Mouse (Mus musculus): ENCODE measurements around the gene Idnk. TPM values are rescaled to one million over a fixed set of nuclear protein-coding genes. Genes with fewer than 3 reads are reported as not detected.
"Not testable (repeated sequence)": the region's sequence is repeated elsewhere in the genome, so short reads cannot be mapped to it uniquely, and the experiment has no call there.

The Idnk gene
- total RNA-seq, 2 experiments from 2014 or later: 28.4 to 34.9 TPM

DNA sequence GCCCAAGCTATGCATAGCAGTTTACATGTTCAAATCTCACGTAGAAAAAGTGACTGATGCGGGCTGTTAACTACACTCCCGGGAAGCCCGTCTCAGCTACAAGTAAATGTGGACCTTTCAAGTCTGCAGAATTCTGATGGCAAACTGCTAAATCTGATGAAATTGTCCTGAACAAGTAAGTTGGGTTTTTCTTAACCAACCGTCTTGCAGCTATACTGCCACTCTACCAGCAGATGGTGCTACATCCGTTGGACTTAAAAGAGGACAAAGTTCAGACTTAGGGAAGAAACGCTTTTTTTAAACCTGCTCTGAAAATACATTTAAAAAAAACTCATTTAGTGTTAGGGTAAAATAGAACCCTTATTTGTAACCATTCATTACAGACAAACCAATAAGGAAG, 31.3 kb upstream of the Idnk start:
- TF ChIP-seq CTCF (conservative IDR thresholded peaks at IDR 0.05): peak; percentile 98
- Histone ChIP-seq H3K27ac (0 out of 2 replicates have a peak overlapping the region, but pooled peaks have one; percentile 39), H3K4me3 (peak overlapping the region; percentile 93)
- DNase-seq (ENCODE audit: low spot score in 2 of 2): peak in 1 of 2 experiments; percentile 18

DNA sequence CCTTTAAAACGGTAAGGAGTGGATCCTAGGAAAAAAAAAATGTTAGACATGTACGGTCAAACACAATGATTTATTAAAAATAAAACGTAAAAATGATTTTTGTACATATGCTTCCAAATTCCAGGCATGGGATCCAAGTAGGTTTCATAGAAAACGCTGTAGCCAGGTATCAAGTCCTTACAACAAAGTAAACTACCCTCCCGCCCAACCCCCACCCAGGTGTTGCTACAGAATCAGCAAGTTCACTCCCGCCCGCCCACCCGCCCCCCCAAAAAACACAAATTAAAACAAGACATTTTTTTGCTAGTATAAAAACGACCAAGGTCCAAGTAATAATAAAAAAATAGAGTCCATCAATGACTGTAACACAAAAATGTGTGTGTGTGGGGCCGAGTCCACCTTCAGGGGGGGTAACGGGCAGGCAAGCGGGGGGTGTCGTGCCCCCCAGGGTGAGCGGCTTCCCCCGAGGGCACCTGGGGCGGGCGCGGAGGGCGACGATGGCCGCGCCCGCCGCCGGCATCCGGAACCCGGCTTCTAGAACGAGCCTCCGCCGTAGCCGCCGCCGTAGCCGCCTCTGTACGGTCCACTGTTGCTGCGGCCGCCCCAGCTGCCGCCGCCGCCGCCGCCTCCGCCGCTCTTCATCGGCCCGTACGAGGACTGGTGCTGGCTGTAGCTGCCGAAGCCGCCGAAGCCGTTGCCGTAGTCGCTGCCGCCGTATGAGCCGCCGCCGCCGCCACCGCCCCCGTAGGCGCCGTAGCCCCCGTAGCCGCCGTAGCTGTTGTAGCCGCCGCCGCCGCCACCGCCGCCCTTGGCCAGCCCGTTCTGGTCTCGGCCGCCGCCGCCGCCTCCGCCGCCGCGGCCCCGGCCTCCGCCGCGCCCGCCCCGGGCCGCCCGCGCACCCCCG, 30.3 kb upstream of the Idnk start:
- peak overlapping the region; percentile 100 for H3K27ac ChIP-seq
- no peak for TF ChIP-seq CTCF (conservative IDR thresholded peaks at IDR 0.05)
- DNase-seq (ENCODE audit: low spot score in 2 of 2): peak in 1 of 2 experiments; percentile 30

DNA sequence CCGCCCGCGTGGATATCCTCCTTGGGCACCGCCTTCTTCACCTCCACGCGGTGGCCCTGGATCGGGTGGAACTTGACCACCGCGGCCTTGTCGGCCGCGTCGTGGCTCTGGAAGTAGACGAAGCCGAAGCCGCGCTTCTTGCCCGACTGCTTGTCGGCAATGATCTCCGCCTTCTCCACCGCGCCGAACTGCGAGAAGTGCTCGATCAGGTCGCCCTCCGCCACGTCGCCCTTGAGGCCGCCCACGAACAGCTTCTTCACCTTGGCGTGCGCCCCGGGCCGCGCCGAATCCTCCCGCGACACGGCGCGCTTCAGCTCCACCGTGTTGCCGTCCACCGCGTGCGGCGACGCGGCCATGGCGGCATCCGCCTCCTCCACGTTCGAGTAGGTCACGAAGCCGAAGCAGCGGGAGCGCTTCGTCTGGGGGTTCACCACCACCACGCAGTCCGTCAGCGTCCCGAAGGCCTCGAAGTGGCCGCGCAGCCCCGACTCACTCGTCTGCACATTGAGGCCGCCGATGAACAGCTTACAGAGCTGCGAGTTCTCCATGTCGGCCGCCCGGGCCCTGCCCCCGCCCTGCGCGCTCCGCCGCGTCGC, 29.6 kb upstream of the Idnk start:
- DNase-seq (ENCODE audit: low spot score in 2 of 2): peak in 1 of 2 experiments; percentile 45

More for the DNA sequence above, 30.3 kb upstream of the Idnk start:
- H3K4me3 ChIP-seq: peak overlapping the region; percentile 93

GRCm38 (mm10) chr13:58128396-58128767, 29.1 kb upstream of the Idnk start, which contains the start of gene Hnrnpa0:
TSS of gene Hnrnpa0 (minus strand) at chr13:58128556.
- peak; percentile 91 to 96 for DNase-seq (ENCODE audit: low spot score in 2 of 2)
- peak within 1 kb of the TSS; percentile 93 for H3K4me3 ChIP-seq
- no peak for TF ChIP-seq CTCF (conservative IDR thresholded peaks at IDR 0.05)
- H3K27ac ChIP-seq: peak within 1 kb of the TSS; percentile 100

More for the DNA sequence above, 29.6 kb upstream of the Idnk start:
- H3K4me3 ChIP-seq: peak overlapping the region; percentile 93
- no peak for TF ChIP-seq CTCF (conservative IDR thresholded peaks at IDR 0.05)
- peak overlapping the region; percentile 100 for H3K27ac ChIP-seq

DNA sequence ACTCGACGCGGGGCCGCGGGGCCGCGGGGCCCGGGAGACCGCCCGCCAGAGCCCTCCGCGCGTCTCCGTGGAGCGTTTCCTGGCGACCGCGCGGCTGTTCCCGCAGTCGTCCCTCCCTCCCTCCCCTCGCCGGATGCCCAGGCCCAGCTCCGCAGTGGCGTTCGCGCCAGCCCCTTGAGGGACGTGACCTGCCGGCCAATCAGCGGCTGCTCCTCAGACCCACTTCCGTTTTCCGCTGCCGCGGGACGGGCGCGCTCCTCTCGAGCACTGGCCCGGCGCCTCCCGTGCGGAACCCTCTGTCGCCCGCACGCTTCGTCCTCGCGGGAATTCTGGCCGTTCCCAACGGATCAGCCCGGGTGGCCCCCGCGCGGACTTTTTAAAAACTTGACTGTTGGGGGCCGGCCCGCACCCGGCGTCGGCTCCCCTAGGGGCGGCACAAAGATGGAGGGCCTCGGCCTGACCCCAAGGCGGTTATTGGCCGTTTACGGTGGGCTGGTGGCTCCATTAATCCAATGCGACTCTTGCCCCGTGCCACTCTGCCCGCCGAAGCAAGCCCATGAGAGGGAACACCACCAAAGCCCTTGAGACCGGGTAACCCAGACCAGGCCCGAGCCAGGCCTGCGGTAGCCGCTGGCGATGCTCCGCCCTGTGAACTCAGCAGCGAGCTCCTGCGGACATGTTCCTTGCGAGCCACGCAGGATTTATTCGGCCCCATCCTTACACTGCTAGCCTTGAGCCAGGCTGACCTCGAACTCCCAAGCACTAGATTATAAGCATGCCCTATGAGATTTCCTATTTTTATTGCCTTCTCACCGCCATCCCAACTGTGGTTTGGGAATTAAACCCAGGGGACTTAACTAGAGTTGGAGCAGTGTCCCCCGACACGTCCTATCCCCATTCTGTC, 28.4 kb upstream of the Idnk start:
- peak; percentile 94 to 95 for DNase-seq (ENCODE audit: low spot score in 2 of 2)
- peak overlapping the region; percentile 93 for H3K4me3 ChIP-seq
- H3K27ac ChIP-seq: peak overlapping the region; percentile 100
- no peak; the same call in 1 of the 2 replicates for TF ChIP-seq CTCF (conservative IDR thresholded peaks at IDR 0.05)

DNA sequence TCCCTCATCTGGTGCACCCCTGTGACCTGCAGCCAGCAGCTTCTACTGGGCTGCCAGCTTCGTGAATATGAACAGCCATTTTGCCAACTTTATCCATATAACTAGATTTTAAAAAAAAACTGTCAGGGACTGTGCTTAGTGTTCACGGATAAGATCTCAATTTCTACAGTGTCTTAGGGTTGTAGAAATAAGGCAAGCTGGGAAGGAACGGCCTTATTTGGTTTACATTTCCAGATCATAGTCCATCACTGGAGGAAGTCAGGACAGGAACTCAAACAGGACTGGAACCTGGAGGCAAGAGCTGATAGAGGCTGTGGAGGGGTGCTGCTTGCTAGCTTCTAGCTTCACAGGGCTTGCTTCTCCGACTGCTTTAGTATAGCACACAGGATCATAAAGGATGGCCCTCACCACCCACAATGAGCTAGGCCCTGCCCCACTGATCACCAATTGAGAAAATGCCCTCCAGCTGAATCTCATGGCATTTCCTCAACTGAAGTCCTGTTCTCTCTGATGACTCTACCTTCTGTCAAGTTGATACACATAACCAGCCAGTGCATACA, 27.7 kb upstream of the Idnk start:
- no peak for TF ChIP-seq CTCF (conservative IDR thresholded peaks at IDR 0.05)
- H3K4me3 ChIP-seq: peak overlapping the region; percentile 93
- peak overlapping the region; percentile 100 for H3K27ac ChIP-seq
- DNase-seq (ENCODE audit: low spot score in 2 of 2): no peak

DNA sequence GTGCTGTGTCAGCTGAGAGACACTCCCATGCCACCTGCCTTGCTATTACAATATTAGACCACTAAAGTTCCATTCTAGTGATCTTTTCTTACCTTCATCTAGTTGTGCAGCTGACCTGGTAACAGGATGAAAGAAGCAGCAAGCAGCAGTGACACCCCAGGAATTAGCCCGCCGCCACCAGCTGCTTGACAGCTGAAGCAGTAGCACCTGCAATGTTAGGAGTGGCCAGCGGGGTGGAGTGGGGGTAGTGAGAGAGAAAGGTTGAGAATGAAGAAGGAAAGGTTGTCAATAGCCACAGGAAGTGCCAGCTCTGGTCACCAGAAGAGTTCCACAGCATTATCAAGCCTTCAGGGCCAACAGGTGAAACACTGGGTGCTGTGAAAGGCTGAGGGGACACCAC, 25.8 kb upstream of the Idnk start:
- TF ChIP-seq CTCF (conservative IDR thresholded peaks at IDR 0.05): no peak
- DNase-seq (ENCODE audit: low spot score in 2 of 2): no peak
- H3K4me3 ChIP-seq: no peak overlapping the region
- H3K27ac ChIP-seq: no peak overlapping the region

DNA sequence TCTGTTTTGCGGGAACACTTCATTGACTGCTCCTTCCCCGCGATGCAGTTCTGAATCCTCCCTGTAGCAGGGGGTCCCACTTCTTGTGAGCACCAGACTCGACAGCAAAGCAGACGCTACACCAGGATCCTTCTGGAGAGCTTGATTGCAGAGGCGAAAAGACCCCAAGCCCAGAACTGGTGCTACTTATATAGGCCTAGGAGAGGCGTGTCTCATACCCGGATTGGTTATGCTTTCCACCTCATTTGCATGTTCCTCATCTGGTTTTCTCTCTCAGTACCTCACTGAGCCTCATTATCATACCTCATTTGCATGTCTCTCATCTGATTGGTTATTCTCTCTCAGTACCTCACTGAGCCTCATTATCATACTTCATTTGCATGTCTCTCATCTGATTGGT, 10.8 kb upstream of the Idnk start:
- not testable (repeated sequence) for DNase-seq (ENCODE audit: low spot score in 2 of 2); H3K4me3 ChIP-seq; H3K27ac ChIP-seq

- DNase-seq (ENCODE audit: low spot score in 2 of 2): no peak
- H3K4me3 ChIP-seq: no peak overlapping the region
- TF ChIP-seq CTCF (conservative IDR thresholded peaks at IDR 0.05): peak; percentile 12; the same call in 1 of the 2 replicates
- no peak overlapping the region for H3K27ac ChIP-seq
Observed at GRCm38 (mm10) chr13:58147760-58148159, 9.7 kb upstream of the Idnk start.

DNA sequence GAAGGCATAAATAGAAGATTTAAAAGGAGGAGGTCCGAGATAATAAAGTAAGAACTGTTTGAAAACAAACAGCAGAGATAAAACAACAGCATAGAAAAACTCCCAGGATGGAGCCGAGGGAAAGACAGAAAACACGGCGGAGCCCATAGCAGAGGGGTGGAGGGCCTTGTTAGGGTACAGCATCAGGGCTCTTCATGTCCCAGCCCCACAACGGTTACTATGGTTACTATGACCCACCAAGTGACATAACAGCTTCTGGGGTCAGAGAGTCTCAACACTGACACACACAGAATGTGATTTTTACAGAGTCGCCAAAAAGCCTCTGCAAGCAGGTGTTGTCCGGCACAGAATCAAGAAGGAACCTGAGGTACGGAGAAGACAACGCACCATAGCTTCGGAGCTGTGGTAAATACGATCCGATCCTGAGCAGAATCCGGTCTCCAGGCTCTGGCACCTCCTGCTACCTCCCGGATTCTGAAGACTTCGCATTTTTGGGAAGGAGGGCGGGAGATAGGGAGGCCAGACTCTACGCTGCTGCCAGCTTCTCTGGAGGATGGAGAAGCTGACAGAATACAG, 9.1 kb upstream of the Idnk start:
- DNase-seq (ENCODE audit: low spot score in 2 of 2): no peak
- Histone ChIP-seq H3K27ac (no peak overlapping the region; the same call in 1 of the 2 replicates), H3K4me3 (peak overlapping the region; percentile 47)
- no peak for TF ChIP-seq CTCF (conservative IDR thresholded peaks at IDR 0.05)

DNA sequence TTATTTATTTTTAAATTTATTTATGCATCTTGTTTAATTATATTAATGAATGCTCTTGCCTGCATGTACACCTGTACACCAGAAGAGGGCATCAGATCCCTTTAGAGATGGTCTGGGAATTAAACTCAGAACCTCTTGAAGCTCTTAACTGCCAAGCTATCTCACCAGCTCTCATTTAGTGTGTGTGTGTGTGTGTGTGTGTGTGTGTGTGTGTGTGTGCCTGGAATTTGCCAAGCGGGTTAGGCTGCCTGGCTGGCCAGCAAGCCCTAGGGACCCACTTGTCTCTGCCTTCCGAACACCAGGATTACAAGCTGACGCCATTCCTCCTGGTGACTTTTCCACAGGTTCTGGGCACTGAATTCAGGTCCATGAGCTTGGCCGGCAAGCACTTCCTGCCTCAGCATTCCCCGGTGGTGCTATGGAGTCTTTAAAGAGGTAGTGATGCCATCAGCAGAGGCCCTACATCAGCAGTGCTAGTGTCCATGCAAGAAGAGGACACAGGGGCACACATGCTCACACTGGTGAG, 8.4 kb upstream of the Idnk start:
- DNase-seq (ENCODE audit: low spot score in 2 of 2): no peak
- H3K4me3 ChIP-seq: peak overlapping the region; percentile 47
- peak; percentile 79 for TF ChIP-seq CTCF (conservative IDR thresholded peaks at IDR 0.05)
- H3K27ac ChIP-seq: no peak overlapping the region

DNA sequence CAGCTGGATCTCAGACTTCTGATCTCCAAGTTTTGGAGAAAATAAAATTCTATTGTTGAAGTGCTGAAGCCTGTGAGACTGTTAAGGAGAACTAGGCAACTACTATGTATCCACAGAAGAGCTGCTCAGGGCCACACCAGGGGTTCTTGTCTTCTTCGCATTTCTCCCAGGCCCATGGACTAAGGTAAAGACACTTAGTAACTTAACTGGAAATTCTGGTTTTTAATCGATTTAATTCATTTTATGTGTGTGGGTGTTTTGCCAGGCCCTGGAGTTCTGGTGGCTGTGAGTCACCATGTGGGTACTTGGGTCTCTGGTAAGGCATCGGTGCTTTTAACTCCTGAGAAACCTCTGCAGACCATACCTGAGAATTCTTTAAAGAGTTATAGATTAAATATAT, 7.8 kb upstream of the Idnk start:
- H3K4me3 ChIP-seq: no peak overlapping the region
- no peak overlapping the region for H3K27ac ChIP-seq
- no peak for DNase-seq (ENCODE audit: low spot score in 2 of 2)
- no peak for TF ChIP-seq CTCF (conservative IDR thresholded peaks at IDR 0.05)

All from layer of hippocampus, adult 2 months (tissue).